Mouse (Mus musculus) gastrocnemius, postnatal 14 days (tissue): ENCODE measurements at regions not wholly inside any gene's neighbourhood (a gene's known extent, or its start where the extent isn't known, plus 50 kb on each side); places are given as distances from the start of the nearest gene placed in this dataset.
"Not testable (repeated sequence)": the region's sequence is repeated elsewhere in the genome, so short reads cannot be mapped to it uniquely, and the experiment has no call there.

Experiments
- DNase-seq: peaks from one replicate; pipeline ENCODE4 v3.0.0; 2021; ENCODE audit warnings: mixed read lengths
- intact Hi-C: fragments of 180-260 bp; cut with DNase I; formaldehyde crosslinking; loops from one replicate; pipeline ENCODE4 v1.15.1; 2025; ENCODE audit warnings: low total_unique reads

GRCm38 (mm10) chr8:88064414-88065110 lies 54.0 kb upstream of the Cnep1r1 start:
- DNase-seq, result no peak
- intact Hi-C loops, result no loop called here

GRCm38 (mm10) chr8:88059107-88059506 lies 59.5 kb upstream of the Cnep1r1 start:
- DNase-seq, intact Hi-C loops: not testable (repeated sequence)

GRCm38 (mm10) chr8:88057686-88058234 lies 60.8 kb upstream of the Cnep1r1 start:
- intact Hi-C loops, result no loop called here
- no peak for DNase-seq

GRCm38 (mm10) chr8:88050651-88051050 lies 67.9 kb upstream of the Cnep1r1 start:
- no peak for DNase-seq
- intact Hi-C loops, result no loop called here

- DNase-seq, result no peak
These were observed 69.5 kb upstream of the Cnep1r1 start for GRCm38 (mm10) chr8:88049091-88049490.

GRCm38 (mm10) chr8:88045995-88046394 lies 72.6 kb upstream of the Cnep1r1 start:
- DNase-seq, result no peak
- intact Hi-C loops, result no loop called here

More at GRCm38 (mm10) chr8:88049091-88049490, 69.5 kb upstream of the Cnep1r1 start:
- intact Hi-C loops, result no loop called here

- DNase-seq, result no peak
- intact Hi-C loops, result no loop called here
These were observed 79.3 kb upstream of the Cnep1r1 start for GRCm38 (mm10) chr8:88039286-88039685.

GRCm38 (mm10) chr8:88037994-88038393 lies 78.6 kb upstream of the Zfp423 start:
- DNase-seq, result no peak
- intact Hi-C loops, result no loop called here

- DNase-seq, result no peak
- intact Hi-C loops, result no loop called here
These were observed 73.7 kb upstream of the Zfp423 start for GRCm38 (mm10) chr8:88033054-88033453.

GRCm38 (mm10) chr8:88024496-88024895 lies 65.1 kb upstream of the Zfp423 start:
- peak; percentile 19 for DNase-seq
- intact Hi-C loops, result loop anchor here (10.0 kb wide), 1 partner anchor 430 kb away; no protein-coding TSS in a partner anchor

GRCm38 (mm10) chr8:88023423-88023822 lies 64.0 kb upstream of the Zfp423 start:
- no peak for DNase-seq
- intact Hi-C loops, result loop anchor here (10.0 kb wide), 1 partner anchor 429 kb away; no protein-coding TSS in a partner anchor

GRCm38 (mm10) chr8:88022776-88023385 lies 63.5 kb upstream of the Zfp423 start:
- intact Hi-C loops, result loop anchor here (10.0 kb wide), 1 partner anchor 428 kb away; no protein-coding TSS in a partner anchor
- DNase-seq, result no peak

- intact Hi-C loops, result loop anchor here (10.0 kb wide), 1 partner anchor 425 kb away; no protein-coding TSS in a partner anchor
- no peak for DNase-seq
These were observed 60.1 kb upstream of the Zfp423 start for GRCm38 (mm10) chr8:88019243-88020115.

GRCm38 (mm10) chr8:88018494-88018893 lies 59.1 kb upstream of the Zfp423 start:
- DNase-seq, result no peak
- intact Hi-C loops, result no loop called here

- intact Hi-C loops, result no loop called here
- DNase-seq, result no peak
These were observed 52.9 kb upstream of the Zfp423 start for GRCm38 (mm10) chr8:88012177-88012825.

GRCm38 (mm10) chr8:88010566-88010965 lies 51.2 kb upstream of the Zfp423 start:
- intact Hi-C loops, result no loop called here
- DNase-seq, result peak; percentile 51

- intact Hi-C loops, result loop anchor here (5.0 kb wide), 1 partner anchor 48 kb away; no protein-coding TSS in a partner anchor
- DNase-seq, result no peak
These were observed 50.5 kb upstream of the Zfp423 start for GRCm38 (mm10) chr8:88009878-88010277.
